Mouse (Mus musculus): Measurements from ENCODE around the gene Gins3. TPM values are rescaled to one million over a fixed set of nuclear protein-coding genes. Genes with fewer than 3 reads are reported as not detected.

Gene Gins3
- polyA plus RNA-seq, 1 experiment from 2014 or later, result 25.0 TPM

DNA sequence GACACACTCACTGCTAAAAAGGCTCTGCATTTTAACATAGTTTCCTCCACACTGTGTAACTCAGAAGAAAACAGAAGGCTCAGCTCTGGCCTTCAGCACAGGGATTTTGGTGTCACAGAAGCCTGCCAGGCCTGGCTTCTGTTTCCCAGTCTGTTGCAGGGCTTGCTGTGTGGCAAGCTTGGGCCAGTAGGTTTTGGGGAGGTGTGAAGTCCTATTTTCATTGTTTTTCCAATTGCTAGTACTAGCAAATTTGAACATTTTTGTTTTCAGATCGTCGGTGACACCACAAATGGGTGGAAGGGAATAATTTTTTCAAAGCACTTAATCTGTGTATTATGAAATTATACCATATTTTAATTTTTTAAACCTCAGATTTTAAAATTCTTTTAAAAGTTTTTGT is 13.2 kb upstream of the Gins3 start:
- Histone ChIP-seq H3K36me3 (ENCODE audit: control insufficient read depth, insufficient read depth, low read length) (no peaks in the 10 kb centered on the region), H3K4me1 (ENCODE audit: control insufficient read depth, insufficient read depth, low read length) (no peaks in the 10 kb centered on the region), H3K27ac (ENCODE audit: low read length) (no peak overlapping the region), H3K9me3 (ENCODE audit: control insufficient read depth, low read depth, low read length) (no peaks in the 10 kb centered on the region), H3K4me3 (ENCODE audit: low read depth, low read length) (no peak overlapping the region), H3K9ac (replicated peaks; ENCODE audit: low read depth, low read length) (no peak overlapping the region), H3K4me2 (replicated peaks; ENCODE audit: low read depth, low read length) (no peak overlapping the region), H3K27me3 (ENCODE audit: control insufficient read depth, insufficient read depth, low read length) (no peaks in the 10 kb centered on the region)
- WGBS, result 92% methylated on average over 2 of the region's 2 CpGs
- ATAC-seq (ENCODE audit: insufficient number of reproducible peaks, insufficient read depth, low FRiP score, low read depth), result no peak

DNA sequence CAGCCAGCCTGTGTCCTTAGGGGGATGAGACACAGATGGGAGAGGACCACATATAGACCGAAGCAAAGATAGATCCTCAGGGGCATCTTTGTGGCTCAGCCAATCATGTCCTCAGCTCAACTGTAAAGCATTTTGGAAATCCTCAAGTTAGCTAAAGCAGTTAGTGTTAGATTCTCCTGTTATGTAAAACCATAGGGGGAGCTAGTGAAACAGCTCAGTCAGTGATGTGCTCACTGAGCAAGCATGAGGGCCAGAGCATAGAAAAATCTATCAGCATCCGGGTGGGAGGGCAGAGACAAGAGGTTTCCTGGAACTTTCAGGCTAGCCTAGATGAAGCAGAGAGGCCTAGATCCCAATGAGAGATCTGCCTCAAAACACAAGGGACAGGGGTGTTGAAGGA is 8.4 kb upstream of the Gins3 start:
- ATAC-seq (ENCODE audit: insufficient number of reproducible peaks, insufficient read depth, low FRiP score, low read depth), result no peak
- Histone ChIP-seq H3K27ac (ENCODE audit: low read length) (no peak overlapping the region), H3K9me3 (ENCODE audit: control insufficient read depth, low read depth, low read length) (no peaks in the 10 kb centered on the region), H3K4me1 (ENCODE audit: control insufficient read depth, insufficient read depth, low read length) (no peaks in the 10 kb centered on the region), H3K27me3 (ENCODE audit: control insufficient read depth, insufficient read depth, low read length) (no peaks in the 10 kb centered on the region), H3K4me2 (replicated peaks; ENCODE audit: low read depth, low read length) (no peak overlapping the region), H3K36me3 (ENCODE audit: control insufficient read depth, insufficient read depth, low read length) (no peaks in the 10 kb centered on the region), H3K4me3 (ENCODE audit: low read depth, low read length) (no peak overlapping the region), H3K9ac (replicated peaks; ENCODE audit: low read depth, low read length) (no peak overlapping the region)
- WGBS, result 86% methylated on average over 2 of the region's 2 CpGs

DNA sequence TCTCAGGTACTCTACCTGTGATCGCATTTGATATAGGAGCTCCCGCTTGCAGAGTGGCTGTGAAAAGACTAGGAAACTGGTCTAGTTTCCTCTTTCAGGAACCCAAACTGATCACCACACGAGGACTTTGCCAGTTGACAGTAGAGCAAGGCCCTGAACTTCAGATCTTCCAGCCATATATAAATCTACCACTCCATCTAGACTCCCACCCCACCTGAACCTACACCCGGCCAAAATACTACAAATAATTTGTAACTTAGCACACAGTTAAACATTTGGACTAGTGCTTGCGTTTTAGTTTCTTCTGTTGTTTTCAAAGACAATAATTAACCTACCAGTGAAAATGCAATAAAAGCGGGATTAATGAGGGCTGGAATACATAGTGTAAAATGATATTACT is 413 bp upstream of the Gins3 start:
- Histone ChIP-seq H3K27me3 (ENCODE audit: control insufficient read depth, insufficient read depth, low read length) (no peaks in the 10 kb centered on the region), H3K36me3 (ENCODE audit: control insufficient read depth, insufficient read depth, low read length) (no peaks in the 10 kb centered on the region), H3K4me1 (ENCODE audit: control insufficient read depth, insufficient read depth, low read length) (no peaks in the 10 kb centered on the region), H3K4me2 (replicated peaks; ENCODE audit: low read depth, low read length) (peak overlapping the region; percentile 59; the same call in 1 of the 2 replicates), H3K9ac (replicated peaks; ENCODE audit: low read depth, low read length) (no peak overlapping the region), H3K4me3 (ENCODE audit: low read depth, low read length) (peak overlapping the region; percentile 56), H3K27ac (ENCODE audit: low read length) (no peak overlapping the region), H3K9me3 (ENCODE audit: control insufficient read depth, low read depth, low read length) (no peaks in the 10 kb centered on the region)
- no peak for ATAC-seq (ENCODE audit: insufficient number of reproducible peaks, insufficient read depth, low FRiP score, low read depth)
- 80% methylated on average over 6 of the region's 6 CpGs for WGBS

DNA sequence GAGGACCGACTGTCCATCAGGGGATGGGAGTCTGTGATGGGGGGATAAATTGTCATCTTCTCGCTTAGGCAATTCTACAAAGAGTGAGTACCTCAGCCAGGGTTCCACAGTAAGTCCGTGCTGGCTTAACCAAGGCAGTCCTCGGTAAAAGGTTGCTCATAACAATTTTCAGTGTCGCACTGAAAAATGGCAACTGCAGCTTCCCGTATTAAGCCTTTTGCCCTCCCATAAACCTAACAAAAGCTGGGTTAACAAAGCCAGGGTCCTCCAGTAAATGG is 749 bp downstream of the Gins3 start:
- H3K9me3 ChIP-seq (ENCODE audit: control insufficient read depth, low read depth, low read length), result no peaks in the 10 kb centered on the region

DNA sequence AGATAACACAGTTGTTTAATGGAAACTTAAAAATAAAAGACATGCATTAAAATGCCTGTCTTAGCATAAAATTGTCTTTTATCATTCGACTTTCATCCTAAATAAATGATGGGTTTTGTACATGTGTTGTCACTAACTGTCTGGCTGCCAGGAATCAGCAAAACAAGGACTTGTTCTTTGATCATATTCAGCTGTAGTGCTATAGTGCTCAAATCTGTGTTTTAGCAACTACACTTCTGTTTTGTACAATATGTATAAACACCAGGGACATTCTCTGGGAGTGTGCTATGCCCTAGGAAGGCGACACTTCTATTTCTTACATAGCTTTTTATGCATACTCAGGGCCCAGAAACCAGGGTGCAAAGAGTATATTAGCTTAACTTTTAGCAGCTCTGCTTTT is 11.7 kb downstream of the Gins3 start:
- Histone ChIP-seq H3K9ac (replicated peaks; ENCODE audit: low read depth, low read length) (no peak overlapping the region), H3K4me2 (replicated peaks; ENCODE audit: low read depth, low read length) (no peak overlapping the region), H3K36me3 (ENCODE audit: control insufficient read depth, insufficient read depth, low read length) (peaks cover 11% of the 10 kb centered on the region), H3K4me1 (ENCODE audit: control insufficient read depth, insufficient read depth, low read length) (no peaks in the 10 kb centered on the region), H3K9me3 (ENCODE audit: control insufficient read depth, low read depth, low read length) (no peaks in the 10 kb centered on the region), H3K27me3 (ENCODE audit: control insufficient read depth, insufficient read depth, low read length) (no peaks in the 10 kb centered on the region), H3K4me3 (ENCODE audit: low read depth, low read length) (no peak overlapping the region), H3K27ac (ENCODE audit: low read length) (no peak overlapping the region)
- ATAC-seq (ENCODE audit: insufficient number of reproducible peaks, insufficient read depth, low FRiP score, low read depth), result no peak
- WGBS, result 91% methylated on average over 2 of the region's 2 CpGs

More for the DNA sequence above, 749 bp downstream of the Gins3 start:
- H3K4me1 ChIP-seq (ENCODE audit: control insufficient read depth, insufficient read depth, low read length), result no peaks in the 10 kb centered on the region
- H3K4me3 ChIP-seq (ENCODE audit: low read depth, low read length), result peak overlapping the region; percentile 56
- peak overlapping the region; percentile 59 for H3K4me2 ChIP-seq (replicated peaks; ENCODE audit: low read depth, low read length)
- H3K9ac ChIP-seq (replicated peaks; ENCODE audit: low read depth, low read length), result peak overlapping the region; percentile 34; the same call in 1 of the 2 replicates
- no peak overlapping the region for H3K27ac ChIP-seq (ENCODE audit: low read length)
- no peak for ATAC-seq (ENCODE audit: insufficient number of reproducible peaks, insufficient read depth, low FRiP score, low read depth)
- H3K27me3 ChIP-seq (ENCODE audit: control insufficient read depth, insufficient read depth, low read length), result no peaks in the 10 kb centered on the region
- WGBS, result 3% methylated on average over 6 of the region's 6 CpGs
- H3K36me3 ChIP-seq (ENCODE audit: control insufficient read depth, insufficient read depth, low read length), result no peaks in the 10 kb centered on the region

DNA sequence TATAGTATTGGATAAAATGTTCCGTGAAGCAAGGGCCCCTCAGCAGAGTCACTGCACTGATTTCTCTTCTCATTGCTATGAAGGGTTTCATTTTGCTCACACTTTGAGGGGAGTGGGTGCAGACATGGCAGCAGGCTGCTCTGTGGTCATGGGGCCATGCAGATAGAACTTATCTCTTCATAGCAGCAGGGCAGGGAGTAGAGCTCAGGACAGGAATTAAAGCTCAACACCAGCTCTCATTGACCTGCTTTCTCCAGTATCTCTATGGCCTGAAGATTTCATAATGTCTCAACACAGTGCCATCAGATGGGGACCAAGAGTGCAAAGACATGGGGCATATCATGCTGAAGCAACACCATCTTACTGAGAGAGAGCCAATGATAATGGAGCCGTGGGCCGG is 15.0 kb downstream of the Gins3 start:
- H3K27me3 ChIP-seq (ENCODE audit: control insufficient read depth, insufficient read depth, low read length), result no peaks in the 10 kb centered on the region
- H3K27ac ChIP-seq (ENCODE audit: low read length), result no peak overlapping the region
- H3K4me2 ChIP-seq (replicated peaks; ENCODE audit: low read depth, low read length), result no peak overlapping the region
- H3K4me3 ChIP-seq (ENCODE audit: low read depth, low read length), result no peak overlapping the region
- no peak overlapping the region for H3K9ac ChIP-seq (replicated peaks; ENCODE audit: low read depth, low read length)
- H3K4me1 ChIP-seq (ENCODE audit: control insufficient read depth, insufficient read depth, low read length), result no peaks in the 10 kb centered on the region
- 85% methylated on average over 3 of the region's 3 CpGs for WGBS
- H3K36me3 ChIP-seq (ENCODE audit: control insufficient read depth, insufficient read depth, low read length), result peaks cover 10% of the 10 kb centered on the region
- ATAC-seq (ENCODE audit: insufficient number of reproducible peaks, insufficient read depth, low FRiP score, low read depth), result no peak
- H3K9me3 ChIP-seq (ENCODE audit: control insufficient read depth, low read depth, low read length), result no peaks in the 10 kb centered on the region

DNA sequence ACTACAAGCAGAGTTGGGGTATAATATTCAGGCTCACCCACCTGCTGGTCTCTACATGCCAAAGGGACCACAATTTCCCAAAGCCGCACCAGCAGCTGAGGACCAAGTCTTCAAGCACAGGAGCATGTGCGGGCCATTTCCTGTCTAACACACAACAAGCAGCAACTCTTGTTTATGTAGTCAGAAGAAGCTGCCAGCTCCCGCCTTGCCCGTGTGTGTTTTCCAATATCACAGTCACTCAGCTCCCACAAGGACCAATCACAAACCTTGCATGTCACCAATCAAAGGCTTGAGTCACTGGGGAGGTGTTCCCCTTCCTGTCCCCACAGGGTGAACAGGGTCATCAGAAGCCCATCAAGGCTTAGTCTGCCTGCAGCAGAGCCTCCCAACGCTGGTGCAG is 20.1 kb downstream of the Gins3 start:
- H3K4me3 ChIP-seq (ENCODE audit: low read depth, low read length), result no peak overlapping the region
- 85% methylated on average over 5 of the region's 5 CpGs for WGBS

DNA sequence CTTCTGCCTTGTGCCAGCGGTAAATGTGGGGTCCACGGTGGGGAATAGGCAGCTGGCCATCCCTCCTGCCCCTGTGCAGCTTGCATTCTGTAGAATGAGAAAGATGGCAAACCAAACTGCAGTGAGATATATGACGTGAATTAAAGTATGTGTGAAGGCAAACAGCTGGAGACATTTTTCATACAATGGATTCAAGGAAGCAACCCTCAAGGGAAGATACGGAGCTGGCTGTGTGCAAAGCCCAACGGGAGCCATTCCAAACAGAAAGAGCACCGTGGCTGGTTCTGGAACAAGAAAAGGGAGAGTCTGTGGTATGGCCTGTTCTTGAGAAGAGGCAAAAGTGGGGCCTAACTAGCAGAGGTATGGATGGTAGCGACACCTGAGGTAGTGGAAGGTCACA is 22.6 kb downstream of the Gins3 start:
- WGBS, result 53% methylated on average over 7 of the region's 7 CpGs
- no peaks in the 10 kb centered on the region for H3K4me1 ChIP-seq (ENCODE audit: control insufficient read depth, insufficient read depth, low read length)

More for the DNA sequence above, 20.1 kb downstream of the Gins3 start:
- Histone ChIP-seq H3K27ac (ENCODE audit: low read length) (no peak overlapping the region), H3K9me3 (ENCODE audit: control insufficient read depth, low read depth, low read length) (no peaks in the 10 kb centered on the region), H3K36me3 (ENCODE audit: control insufficient read depth, insufficient read depth, low read length) (no peaks in the 10 kb centered on the region), H3K4me2 (replicated peaks; ENCODE audit: low read depth, low read length) (no peak overlapping the region), H3K9ac (replicated peaks; ENCODE audit: low read depth, low read length) (no peak overlapping the region), H3K4me1 (ENCODE audit: control insufficient read depth, insufficient read depth, low read length) (no peaks in the 10 kb centered on the region), H3K27me3 (ENCODE audit: control insufficient read depth, insufficient read depth, low read length) (no peaks in the 10 kb centered on the region)
- ATAC-seq (ENCODE audit: insufficient number of reproducible peaks, insufficient read depth, low FRiP score, low read depth), result no peak

DNA sequence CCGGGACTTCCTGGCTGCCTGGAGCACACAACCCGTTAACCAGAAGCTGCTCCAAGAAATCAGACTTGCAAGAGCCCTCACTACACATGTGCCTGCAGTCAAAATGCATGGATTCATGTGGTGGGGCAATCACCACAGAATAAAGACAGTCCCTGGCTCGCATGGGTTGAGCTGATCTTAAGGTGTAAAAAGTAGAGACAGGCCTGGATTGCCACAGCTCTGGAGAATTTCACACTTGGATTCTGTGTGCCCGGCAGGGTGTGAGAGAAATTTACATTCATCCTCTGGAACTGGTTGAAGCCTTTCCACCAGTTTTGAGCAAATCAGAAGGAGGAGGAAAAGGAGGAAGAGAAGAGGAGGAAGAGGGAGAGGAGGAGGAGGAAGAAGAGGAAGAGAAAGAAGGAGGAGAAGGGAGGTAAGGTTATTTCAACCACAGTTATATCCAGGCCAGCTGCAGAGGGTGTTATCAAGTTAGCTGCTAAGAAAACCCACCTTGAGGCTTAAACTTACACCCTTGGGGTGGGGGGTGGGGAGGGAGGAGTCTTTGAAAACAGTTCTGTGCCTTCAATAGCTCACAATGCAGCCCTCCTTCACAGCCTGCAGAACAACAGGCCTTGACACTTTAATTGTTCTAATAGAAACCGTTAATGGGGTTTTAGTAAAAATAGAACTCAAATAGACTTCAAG is 23.2 kb downstream of the Gins3 start:
- Histone ChIP-seq H3K4me2 (replicated peaks; ENCODE audit: low read depth, low read length) (no peak overlapping the region), H3K4me1 (ENCODE audit: control insufficient read depth, insufficient read depth, low read length) (no peaks in the 10 kb centered on the region), H3K27ac (ENCODE audit: low read length) (no peak overlapping the region), H3K36me3 (ENCODE audit: control insufficient read depth, insufficient read depth, low read length) (no peaks in the 10 kb centered on the region), H3K9ac (replicated peaks; ENCODE audit: low read depth, low read length) (no peak overlapping the region), H3K9me3 (ENCODE audit: control insufficient read depth, low read depth, low read length) (no peaks in the 10 kb centered on the region), H3K27me3 (ENCODE audit: control insufficient read depth, insufficient read depth, low read length) (no peaks in the 10 kb centered on the region), H3K4me3 (ENCODE audit: low read depth, low read length) (no peak overlapping the region)
- ATAC-seq (ENCODE audit: insufficient number of reproducible peaks, insufficient read depth, low FRiP score, low read depth), result no peak
- 44% methylated on average over 5 of the region's 5 CpGs for WGBS

More for the DNA sequence above, 22.6 kb downstream of the Gins3 start:
- no peak for ATAC-seq (ENCODE audit: insufficient number of reproducible peaks, insufficient read depth, low FRiP score, low read depth)
- Histone ChIP-seq H3K4me2 (replicated peaks; ENCODE audit: low read depth, low read length) (no peak overlapping the region), H3K9me3 (ENCODE audit: control insufficient read depth, low read depth, low read length) (no peaks in the 10 kb centered on the region), H3K9ac (replicated peaks; ENCODE audit: low read depth, low read length) (no peak overlapping the region), H3K27ac (ENCODE audit: low read length) (no peak overlapping the region), H3K27me3 (ENCODE audit: control insufficient read depth, insufficient read depth, low read length) (no peaks in the 10 kb centered on the region), H3K36me3 (ENCODE audit: control insufficient read depth, insufficient read depth, low read length) (no peaks in the 10 kb centered on the region), H3K4me3 (ENCODE audit: low read depth, low read length) (no peak overlapping the region)

All from stomach, embryonic 14.5 days (tissue).